Mouse (Mus musculus): ENCODE results near the gene Dennd4a. TPM values are rescaled to one million over a fixed set of nuclear protein-coding genes. Genes with fewer than 3 reads are reported as not detected.

Gene Dennd4a
- polyA plus RNA-seq (2015; fragmentation: Illumina TruSeq; extraction: RNeasy Lipid Tissue Mini Kit (QIAGEN cat#74804); ENCODE audit: low read depth, low replicate concordance): 25.1 TPM

GRCm38 (mm10) chr9:64810822-64811537 lies at the start of gene Dennd4a:
Gene Dennd4a (plus strand): TSS chr9:64811340.

GRCm38 (mm10) chr9:64951161-64951657 lies 140.1 kb downstream of the Dennd4a start, which contains the start of gene Slc24a1:
Gene Slc24a1 (minus strand): TSS chr9:64951607.

GRCm38 (mm10) chr9:64960117-64960977 lies 149.2 kb downstream of the Dennd4a start, which contains the start of gene Ints14:
Gene Ints14 (plus strand): TSS chr9:64960905.

Other genes starting within 250 kb of the Dennd4a start
- 245 TPM for gene Rab11a, start 73.6 kb upstream of the Dennd4a start, polyA plus RNA-seq (2015; fragmentation: Illumina TruSeq; extraction: RNeasy Lipid Tissue Mini Kit (QIAGEN cat#74804); ENCODE audit: low read depth, low replicate concordance)
- gene Slc24a1, start 140.3 kb downstream of the Dennd4a start, polyA plus RNA-seq (2015; fragmentation: Illumina TruSeq; extraction: RNeasy Lipid Tissue Mini Kit (QIAGEN cat#74804); ENCODE audit: low read depth, low replicate concordance): not detected
- gene Ints14, start 149.6 kb downstream of the Dennd4a start, polyA plus RNA-seq (2015; fragmentation: Illumina TruSeq; extraction: RNeasy Lipid Tissue Mini Kit (QIAGEN cat#74804); ENCODE audit: low read depth, low replicate concordance): 16.4 TPM
- gene Hacd3, start 210.4 kb downstream of the Dennd4a start, polyA plus RNA-seq (2015; fragmentation: Illumina TruSeq; extraction: RNeasy Lipid Tissue Mini Kit (QIAGEN cat#74804); ENCODE audit: low read depth, low replicate concordance): 180 TPM
- 119 TPM for gene Dpp8, start 221.1 kb downstream of the Dennd4a start, polyA plus RNA-seq (2015; fragmentation: Illumina TruSeq; extraction: RNeasy Lipid Tissue Mini Kit (QIAGEN cat#74804); ENCODE audit: low read depth, low replicate concordance)